Mouse (Mus musculus): ENCODE data around the gene Fads6. TPM values are rescaled to one million over a fixed set of nuclear protein-coding genes. Genes with fewer than 3 reads are reported as not detected.

The Fads6 gene
- polyA plus RNA-seq, 1 experiment from 2014 or later, result 1.9 TPM

DNA sequence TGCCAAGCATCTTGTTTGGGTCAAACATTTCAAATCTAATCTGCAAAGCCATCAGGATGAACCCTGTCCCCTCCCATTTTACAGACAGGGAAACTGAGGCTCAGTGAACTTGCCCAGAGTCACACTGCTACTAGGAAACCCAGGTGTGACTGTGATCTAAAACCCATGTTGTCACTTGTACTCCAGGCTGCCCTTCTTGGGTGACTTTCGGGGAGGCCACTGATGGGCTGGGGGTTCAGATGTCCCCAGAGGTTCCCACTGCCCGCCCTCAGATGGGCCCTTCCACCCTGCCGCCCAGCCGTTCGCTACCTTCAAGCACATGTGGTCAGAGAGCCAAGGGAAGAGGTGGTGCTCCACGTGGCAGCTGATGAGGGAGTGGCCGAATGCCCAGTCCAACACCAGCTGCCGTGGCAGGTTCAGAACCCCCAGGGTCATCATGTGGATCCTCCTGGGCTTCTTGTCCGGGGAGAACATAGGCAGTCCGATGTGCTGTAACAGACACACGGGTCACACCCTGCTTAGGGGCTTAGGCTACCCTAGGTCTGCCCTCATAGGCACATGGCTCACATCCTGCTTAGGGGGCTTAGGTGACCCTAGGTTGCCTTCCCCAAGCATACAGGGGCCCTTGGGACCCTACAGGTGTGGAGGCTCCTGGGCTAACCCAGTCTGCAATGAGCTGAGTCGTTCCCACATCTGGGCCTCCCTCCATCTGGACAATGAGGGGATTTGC, 13.4 kb downstream of the Fads6 start:
- H3K4me2 ChIP-seq (ENCODE audit: low read depth, low read length), result no peak overlapping the region
- H3K9ac ChIP-seq (replicated peaks; ENCODE audit: low read depth, low read length), result no peak overlapping the region
- ATAC-seq (ENCODE audit: low read depth), result no peak
- H3K36me3 ChIP-seq (ENCODE audit: control insufficient read depth, insufficient read depth, low read length), result no peaks in the 10 kb centered on the region
- no peak overlapping the region for H3K27ac ChIP-seq (ENCODE audit: low read depth, low read length)
- 88% methylated on average over 12 of the region's 12 CpGs for WGBS
- no peaks in the 10 kb centered on the region for H3K27me3 ChIP-seq (ENCODE audit: control insufficient read depth, insufficient read depth, low read length)
- H3K4me1 ChIP-seq (ENCODE audit: control insufficient read depth, insufficient read depth, low read length), result no peaks in the 10 kb centered on the region
- no peaks in the 10 kb centered on the region for H3K9me3 ChIP-seq (ENCODE audit: control insufficient read depth, low read length)
- H3K4me3 ChIP-seq (ENCODE audit: low read depth, low read length), result no peak overlapping the region

DNA sequence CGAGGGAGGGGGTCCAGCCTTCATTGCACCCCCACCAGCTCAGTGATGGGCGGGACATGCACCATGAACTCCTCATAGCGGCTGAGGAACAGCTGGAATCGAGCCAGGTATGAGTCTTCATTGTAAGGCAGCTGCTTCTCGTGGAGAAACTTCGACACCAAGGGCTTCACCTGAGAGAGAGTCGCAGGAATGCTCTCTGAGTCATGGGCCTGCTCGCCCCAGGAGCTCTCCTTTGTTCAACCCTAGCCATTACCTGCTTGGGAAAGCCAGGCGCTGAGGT, 14.0 kb downstream of the Fads6 start:
- Histone ChIP-seq H3K27me3 (ENCODE audit: control insufficient read depth, insufficient read depth, low read length) (no peaks in the 10 kb centered on the region), H3K9ac (replicated peaks; ENCODE audit: low read depth, low read length) (no peak overlapping the region), H3K27ac (ENCODE audit: low read depth, low read length) (no peak overlapping the region), H3K4me1 (ENCODE audit: control insufficient read depth, insufficient read depth, low read length) (no peaks in the 10 kb centered on the region), H3K4me2 (ENCODE audit: low read depth, low read length) (no peak overlapping the region), H3K36me3 (ENCODE audit: control insufficient read depth, insufficient read depth, low read length) (no peaks in the 10 kb centered on the region), H3K4me3 (ENCODE audit: low read depth, low read length) (no peak overlapping the region), H3K9me3 (ENCODE audit: control insufficient read depth, low read length) (no peaks in the 10 kb centered on the region)
- ATAC-seq (ENCODE audit: low read depth), result no peak
- 67% methylated on average over 9 of the region's 9 CpGs for WGBS

DNA sequence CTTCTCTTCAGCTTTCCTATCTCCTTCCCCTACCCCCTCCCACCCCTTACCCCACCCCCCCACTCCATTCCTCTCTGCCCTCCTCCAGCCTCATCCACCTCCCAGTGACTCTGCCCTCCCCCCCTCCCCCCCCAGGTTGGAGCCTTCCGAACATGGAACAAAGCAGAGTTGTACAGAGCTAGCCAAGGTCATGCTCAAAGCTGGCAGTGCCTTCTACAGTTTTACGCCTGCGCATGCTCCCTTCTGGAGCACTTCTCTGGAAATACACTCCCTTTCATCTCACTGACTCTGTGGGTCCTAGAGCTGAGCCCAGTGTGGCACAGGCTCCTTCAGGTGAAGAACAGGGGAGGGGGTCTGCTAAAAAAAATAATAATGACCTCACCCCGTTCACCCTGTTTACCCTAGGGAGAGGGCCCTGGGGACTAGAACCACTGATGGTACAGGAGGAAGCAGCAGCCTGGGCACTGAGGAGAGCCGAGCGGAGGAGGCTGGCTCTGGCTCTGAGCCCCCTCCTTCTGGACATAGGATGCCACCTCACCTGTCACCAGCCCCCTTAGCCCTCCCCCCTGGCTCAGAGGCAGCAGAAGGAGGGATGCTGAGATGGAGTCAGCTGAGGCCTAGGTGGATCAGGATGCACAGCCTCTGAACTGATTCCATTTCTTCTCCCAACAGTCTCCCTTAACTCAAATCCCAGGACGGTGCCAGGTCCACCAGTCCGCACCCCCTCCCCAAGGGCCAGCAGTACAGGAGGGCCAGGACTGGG, 14.6 kb downstream of the Fads6 start:
- Histone ChIP-seq H3K4me2 (ENCODE audit: low read depth, low read length) (no peak overlapping the region), H3K27ac (ENCODE audit: low read depth, low read length) (no peak overlapping the region), H3K9ac (replicated peaks; ENCODE audit: low read depth, low read length) (no peak overlapping the region), H3K9me3 (ENCODE audit: control insufficient read depth, low read length) (no peaks in the 10 kb centered on the region), H3K4me1 (ENCODE audit: control insufficient read depth, insufficient read depth, low read length) (no peaks in the 10 kb centered on the region), H3K27me3 (ENCODE audit: control insufficient read depth, insufficient read depth, low read length) (no peaks in the 10 kb centered on the region), H3K36me3 (ENCODE audit: control insufficient read depth, insufficient read depth, low read length) (no peaks in the 10 kb centered on the region), H3K4me3 (ENCODE audit: low read depth, low read length) (no peak overlapping the region)
- no peak; the same call in 1 of the 2 replicates for ATAC-seq (ENCODE audit: low read depth)
- WGBS, result 84% methylated on average over 8 of the region's 8 CpGs

DNA sequence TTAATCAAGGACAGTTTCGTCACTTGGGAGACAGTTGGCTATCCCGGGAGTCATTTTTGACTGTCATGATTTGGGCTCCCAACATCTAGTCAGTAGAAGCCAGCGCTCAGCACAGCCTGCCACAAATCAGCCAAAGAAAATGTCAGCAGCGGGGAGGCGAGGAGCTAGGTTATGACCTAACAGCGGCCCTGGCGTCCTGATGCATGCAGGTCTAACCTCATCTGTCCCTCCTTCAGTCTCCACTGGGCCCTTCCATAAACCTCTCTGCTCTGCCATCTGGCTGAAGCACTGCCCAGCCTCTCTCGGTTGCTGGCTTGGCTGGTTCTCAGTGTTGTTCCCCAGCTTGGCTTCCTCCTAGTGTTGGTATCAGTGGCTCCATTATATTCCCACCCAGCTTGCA, 15.2 kb downstream of the Fads6 start:
- WGBS, result 73% methylated on average over 8 of the region's 8 CpGs
- Histone ChIP-seq H3K4me3 (ENCODE audit: low read depth, low read length) (no peak overlapping the region), H3K36me3 (ENCODE audit: control insufficient read depth, insufficient read depth, low read length) (no peaks in the 10 kb centered on the region), H3K27ac (ENCODE audit: low read depth, low read length) (0 out of 2 replicates have a peak overlapping the region, but pooled peaks have one; percentile 5), H3K9ac (replicated peaks; ENCODE audit: low read depth, low read length) (no peak overlapping the region), H3K9me3 (ENCODE audit: control insufficient read depth, low read length) (no peaks in the 10 kb centered on the region), H3K27me3 (ENCODE audit: control insufficient read depth, insufficient read depth, low read length) (no peaks in the 10 kb centered on the region), H3K4me1 (ENCODE audit: control insufficient read depth, insufficient read depth, low read length) (0 out of 2 replicates have a peak, but pooled peaks cover 3% of the 10 kb centered on the region), H3K4me2 (ENCODE audit: low read depth, low read length) (no peak overlapping the region)
- ATAC-seq (ENCODE audit: low read depth), result no peak

DNA sequence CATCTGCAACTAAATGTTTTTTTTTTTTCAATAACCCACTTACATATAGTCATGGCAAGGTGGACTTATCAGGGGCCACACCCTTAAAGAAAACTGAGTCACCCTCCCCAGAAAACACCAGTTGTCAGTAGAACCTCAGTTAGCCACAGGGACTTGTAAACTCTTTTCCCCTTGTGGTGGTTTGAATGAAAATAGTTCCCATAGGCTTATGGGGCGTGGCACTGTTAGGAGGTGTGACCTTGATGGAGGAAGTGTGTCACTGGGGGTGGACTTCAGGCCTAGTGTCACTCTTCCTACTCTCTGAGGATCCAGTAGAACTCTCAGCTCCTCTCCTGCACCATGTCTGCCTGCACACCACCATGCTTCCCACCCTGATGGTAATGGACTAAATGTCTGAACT, 17.7 kb downstream of the Fads6 start:
- Histone ChIP-seq H3K27ac (ENCODE audit: low read depth, low read length) (no peak overlapping the region), H3K4me3 (ENCODE audit: low read depth, low read length) (no peak overlapping the region), H3K36me3 (ENCODE audit: control insufficient read depth, insufficient read depth, low read length) (no peaks in the 10 kb centered on the region), H3K4me2 (ENCODE audit: low read depth, low read length) (no peak overlapping the region), H3K4me1 (ENCODE audit: control insufficient read depth, insufficient read depth, low read length) (peaks cover 9% of the 10 kb centered on the region), H3K27me3 (ENCODE audit: control insufficient read depth, insufficient read depth, low read length) (no peaks in the 10 kb centered on the region), H3K9ac (replicated peaks; ENCODE audit: low read depth, low read length) (no peak overlapping the region), H3K9me3 (ENCODE audit: control insufficient read depth, low read length) (no peaks in the 10 kb centered on the region)
- 56% methylated on average over 1 of the region's 1 CpGs for WGBS
- no peak for ATAC-seq (ENCODE audit: low read depth)

DNA sequence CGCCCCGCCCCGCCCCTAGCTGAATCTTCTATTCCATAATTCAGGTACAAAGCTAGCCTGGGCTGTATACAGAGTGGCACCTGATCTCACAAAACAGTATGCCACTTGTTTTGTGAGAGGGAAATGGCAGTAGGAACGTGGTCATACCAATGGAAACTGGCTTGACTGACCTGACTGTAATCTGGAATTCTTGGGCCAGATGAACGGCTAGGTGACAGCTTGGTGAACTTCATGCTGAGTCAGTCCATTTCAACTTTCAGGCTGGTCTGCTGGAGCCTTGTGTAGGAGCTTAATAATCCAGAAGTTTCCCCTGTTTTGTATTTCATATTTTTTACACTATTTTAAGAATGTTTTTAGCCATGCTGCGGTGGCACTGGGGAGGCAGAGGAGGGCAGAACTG, 19.3 kb downstream of the Fads6 start:
- H3K27me3 ChIP-seq (ENCODE audit: control insufficient read depth, insufficient read depth, low read length), result no peaks in the 10 kb centered on the region
- H3K27ac ChIP-seq (ENCODE audit: low read depth, low read length), result no peak overlapping the region
- ATAC-seq (ENCODE audit: low read depth), result no peak
- peak overlapping the region; percentile 68 for H3K4me2 ChIP-seq (ENCODE audit: low read depth, low read length)
- H3K4me3 ChIP-seq (ENCODE audit: low read depth, low read length), result no peak overlapping the region
- no peak overlapping the region for H3K9ac ChIP-seq (replicated peaks; ENCODE audit: low read depth, low read length)
- peaks cover 9% of the 10 kb centered on the region for H3K4me1 ChIP-seq (ENCODE audit: control insufficient read depth, insufficient read depth, low read length)
- H3K9me3 ChIP-seq (ENCODE audit: control insufficient read depth, low read length), result no peaks in the 10 kb centered on the region
- WGBS, result 77% methylated on average over 6 of the region's 6 CpGs
- no peaks in the 10 kb centered on the region for H3K36me3 ChIP-seq (ENCODE audit: control insufficient read depth, insufficient read depth, low read length)

DNA sequence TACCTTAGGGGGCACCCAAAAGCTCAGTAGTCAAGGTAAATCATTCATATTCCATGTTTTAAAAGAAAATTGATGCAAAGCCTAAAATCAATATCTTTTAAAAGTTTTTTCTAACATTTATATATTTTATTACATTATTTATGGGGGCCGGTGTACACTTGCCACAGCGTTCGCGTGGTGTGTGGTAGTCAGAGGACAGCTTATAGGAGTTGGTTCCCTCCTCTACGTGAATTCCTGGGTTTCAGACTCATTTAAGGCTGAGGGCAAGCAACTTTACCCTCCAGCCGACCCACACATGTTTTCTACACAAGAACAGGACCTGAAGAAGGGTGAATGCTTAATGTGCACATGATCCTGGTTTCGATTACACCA, 19.9 kb downstream of the Fads6 start:
- H3K36me3 ChIP-seq (ENCODE audit: control insufficient read depth, insufficient read depth, low read length), result no peaks in the 10 kb centered on the region
- ATAC-seq (ENCODE audit: low read depth), result no peak
- no peaks in the 10 kb centered on the region for H3K9me3 ChIP-seq (ENCODE audit: control insufficient read depth, low read length)
- H3K4me3 ChIP-seq (ENCODE audit: low read depth, low read length), result peak overlapping the region; percentile 55
- H3K27me3 ChIP-seq (ENCODE audit: control insufficient read depth, insufficient read depth, low read length), result no peaks in the 10 kb centered on the region
- H3K4me2 ChIP-seq (ENCODE audit: low read depth, low read length), result peak overlapping the region; percentile 68
- peaks cover 9% of the 10 kb centered on the region for H3K4me1 ChIP-seq (ENCODE audit: control insufficient read depth, insufficient read depth, low read length)
- peak overlapping the region; percentile 51 for H3K9ac ChIP-seq (replicated peaks; ENCODE audit: low read depth, low read length)
- WGBS, result 17% methylated on average over 7 of the region's 7 CpGs
- peak overlapping the region; percentile 75 for H3K27ac ChIP-seq (ENCODE audit: low read depth, low read length)

DNA sequence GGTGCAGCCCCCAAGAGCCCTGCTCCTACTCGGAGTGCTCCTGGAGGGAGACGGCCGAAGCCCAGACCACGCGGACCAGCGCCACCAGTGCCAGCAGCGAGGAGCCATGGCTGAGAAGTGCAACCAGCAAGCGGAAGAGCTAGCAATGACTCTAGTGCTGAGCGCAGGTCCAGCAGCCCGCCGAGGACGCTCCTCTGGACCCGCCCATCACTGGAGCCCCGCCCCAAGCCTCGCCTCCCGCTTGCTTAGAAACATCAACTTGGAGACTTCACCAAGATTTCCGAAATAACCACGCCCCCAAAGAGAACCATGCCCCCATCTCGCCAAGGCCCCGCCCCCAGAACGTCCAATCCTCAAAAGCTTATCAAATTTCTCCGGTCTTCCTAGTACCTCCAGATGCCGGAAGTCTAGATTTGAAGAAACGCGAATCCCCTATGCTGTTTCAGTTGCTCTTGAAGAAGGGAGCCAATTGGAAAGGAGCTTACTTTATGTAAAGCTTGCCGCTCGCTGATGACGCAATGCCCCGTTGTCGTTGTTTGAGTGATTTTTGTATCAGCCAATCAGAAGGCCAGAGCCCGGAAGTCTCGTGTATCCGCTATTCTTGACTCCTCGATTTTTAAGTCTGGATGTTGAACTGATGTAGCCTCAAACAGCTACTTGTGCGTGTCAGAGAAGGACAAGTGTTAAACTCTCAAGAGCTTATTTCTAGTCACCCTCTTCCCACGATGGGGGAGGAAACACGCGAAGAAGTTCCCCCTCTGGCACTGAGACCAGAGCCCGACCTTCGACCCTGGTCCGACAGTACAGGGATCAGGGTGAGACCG, 20.5 kb downstream of the Fads6 start, which contains the start of gene Fdxr:
Gene Fdxr, minus strand, starts transcription at position 271 of the 824 bp plus-strand sequence.
- Histone ChIP-seq H3K9ac (replicated peaks; ENCODE audit: low read depth, low read length) (peak within 1 kb of the TSS; percentile 61), H3K27me3 (ENCODE audit: control insufficient read depth, insufficient read depth, low read length) (no peaks in the 10 kb centered on the region), H3K27ac (ENCODE audit: low read depth, low read length) (peak within 1 kb of the TSS; percentile 91), H3K9me3 (ENCODE audit: control insufficient read depth, low read length) (no peaks in the 10 kb centered on the region), H3K4me1 (ENCODE audit: control insufficient read depth, insufficient read depth, low read length) (peaks cover 9% of the 10 kb centered on the region), H3K4me3 (ENCODE audit: low read depth, low read length) (peak within 1 kb of the TSS; percentile 55), H3K36me3 (ENCODE audit: control insufficient read depth, insufficient read depth, low read length) (no peaks in the 10 kb centered on the region), H3K4me2 (ENCODE audit: low read depth, low read length) (peak within 1 kb of the TSS; percentile 77)
- ATAC-seq (ENCODE audit: low read depth), result peak; percentile 96
- under 1% methylated on average over 42 of the region's 42 CpGs for WGBS
